Mouse (Mus musculus) cerebellum, adult 9-10 months (tissue): Measurements from ENCODE around the gene Tnni1.

ENCODE experiments used
- DNase-seq: peaks from one replicate; pipeline ENCODE4 v3.0.0; 2022

The Tnni1 gene

GRCm38 (mm10) chr1:135768400-135768799, 10.8 kb upstream of the Tnni1 start:
- no peak for DNase-seq

- no peak for DNase-seq
Measured at GRCm38 (mm10) chr1:135770237-135770636, 9.0 kb upstream of the Tnni1 start.

GRCm38 (mm10) chr1:135770896-135771572, 8.2 kb upstream of the Tnni1 start:
- no peak for DNase-seq

- DNase-seq = no peak
Measured at GRCm38 (mm10) chr1:135771573-135771970, 7.7 kb upstream of the Tnni1 start.

GRCm38 (mm10) chr1:135776596-135776995, 2.6 kb upstream of the Tnni1 start:
- DNase-seq = no peak

GRCm38 (mm10) chr1:135777046-135777445, 2.2 kb upstream of the Tnni1 start:
- no peak for DNase-seq

GRCm38 (mm10) chr1:135780649-135781048, 1.4 kb downstream of the Tnni1 start:
- DNase-seq = no peak

- DNase-seq = peak; percentile 37
Measured at GRCm38 (mm10) chr1:135781220-135781619, 2.0 kb downstream of the Tnni1 start.

GRCm38 (mm10) chr1:135782816-135783215, 3.6 kb downstream of the Tnni1 start:
- DNase-seq = no peak

- peak; percentile 32 for DNase-seq
Measured at GRCm38 (mm10) chr1:135787799-135788198, 8.6 kb downstream of the Tnni1 start.

- DNase-seq = no peak
Measured at GRCm38 (mm10) chr1:135788708-135789107, 9.5 kb downstream of the Tnni1 start.

GRCm38 (mm10) chr1:135789815-135790214, 10.6 kb downstream of the Tnni1 start:
- DNase-seq = peak; percentile 22

- DNase-seq = no peak
Measured at GRCm38 (mm10) chr1:135792143-135792939, 13.1 kb downstream of the Tnni1 start.

GRCm38 (mm10) chr1:135793370-135794215, 14.4 kb downstream of the Tnni1 start:
- no peak for DNase-seq

- no peak for DNase-seq
Measured at GRCm38 (mm10) chr1:135794216-135795134, 15.2 kb downstream of the Tnni1 start.

GRCm38 (mm10) chr1:135798492-135798891, 19.3 kb downstream of the Tnni1 start:
- DNase-seq = no peak

- DNase-seq = no peak
Measured at GRCm38 (mm10) chr1:135799109-135799627, 19.9 kb downstream of the Tnni1 start.

- no peak for DNase-seq
Measured at GRCm38 (mm10) chr1:135800192-135800950, 21.1 kb downstream of the Tnni1 start.

GRCm38 (mm10) chr1:135807546-135807945, 28.3 kb downstream of the Tnni1 start:
- no peak for DNase-seq

- DNase-seq = no peak
Measured at GRCm38 (mm10) chr1:135810180-135810579, 30.9 kb downstream of the Tnni1 start.

GRCm38 (mm10) chr1:135811016-135811646, 31.9 kb downstream of the Tnni1 start:
- DNase-seq = peak; percentile 65
